Mouse (Mus musculus): ENCODE measurements around the gene Strn. TPM values are rescaled to one million over a fixed set of nuclear protein-coding genes. Genes with fewer than 3 reads are reported as not detected.
A peak's percentile ranks its signal among the peaks of the same experiment; 100 is the strongest.

Gene Strn
- polyA plus RNA-seq, 1 experiment from 2014 or later: 6.3 TPM

- no peak overlapping the region for H3K4me3 ChIP-seq (ENCODE audit: low read depth, low read length)
- H3K27me3 ChIP-seq (ENCODE audit: control insufficient read depth, insufficient read depth, low read depth, low read length): no peaks in the 10 kb centered on the region
- H3K36me3 ChIP-seq (ENCODE audit: control insufficient read depth, insufficient read depth, low read length): no peaks in the 10 kb centered on the region
- H3K4me1 ChIP-seq (ENCODE audit: control insufficient read depth, insufficient read depth, low read length): no peaks in the 10 kb centered on the region
- WGBS: 91% methylated on average over 7 of the region's 7 CpGs
- no peak overlapping the region for H3K27ac ChIP-seq (ENCODE audit: low read length)
- no peaks in the 10 kb centered on the region for H3K9me3 ChIP-seq (replicated peaks; ENCODE audit: control insufficient read depth, low read length, poor library complexity, severe bottlenecking)
- ATAC-seq: no peak
- H3K9ac ChIP-seq (ENCODE audit: low read depth, low read length): no peak overlapping the region
- no peak overlapping the region for H3K4me2 ChIP-seq (ENCODE audit: low read length)
Observed at GRCm38 (mm10) chr17:78619981-78620380, 117.0 kb downstream of the Strn start.

- Histone ChIP-seq H3K36me3 (ENCODE audit: control insufficient read depth, insufficient read depth, low read length) (no peaks in the 10 kb centered on the region), H3K4me1 (ENCODE audit: control insufficient read depth, insufficient read depth, low read length) (no peaks in the 10 kb centered on the region), H3K4me2 (ENCODE audit: low read length) (no peak overlapping the region), H3K9me3 (replicated peaks; ENCODE audit: control insufficient read depth, low read length, poor library complexity, severe bottlenecking) (no peaks in the 10 kb centered on the region), H3K4me3 (ENCODE audit: low read depth, low read length) (no peak overlapping the region), H3K27ac (ENCODE audit: low read length) (no peak overlapping the region), H3K27me3 (ENCODE audit: control insufficient read depth, insufficient read depth, low read depth, low read length) (no peaks in the 10 kb centered on the region), H3K9ac (ENCODE audit: low read depth, low read length) (no peak overlapping the region)
- ATAC-seq: no peak
- 90% methylated on average over 5 of the region's 5 CpGs for WGBS
Observed at GRCm38 (mm10) chr17:78618164-78618693, 118.8 kb downstream of the Strn start.

DNA sequence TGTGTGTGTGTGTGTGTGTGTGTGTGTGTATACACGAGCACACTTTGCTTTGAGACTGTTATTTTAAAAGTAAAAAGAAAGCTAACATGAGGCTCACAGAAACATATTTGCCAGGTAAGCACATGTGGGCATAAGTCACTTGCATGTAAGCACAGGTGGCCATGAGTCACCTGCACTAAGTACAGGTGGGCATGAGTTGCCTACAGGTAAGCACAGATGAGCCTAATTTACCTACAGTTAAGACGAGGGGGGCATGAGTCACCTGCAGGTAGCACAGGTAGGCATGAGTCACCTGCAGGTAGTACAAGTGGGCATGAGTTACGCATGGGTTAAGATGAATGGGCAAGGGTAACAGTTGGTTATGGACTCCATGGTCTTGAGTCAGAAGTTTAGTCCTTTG lies 121.9 kb downstream of the Strn start:
- WGBS: 84% methylated on average over 3 of the region's 3 CpGs
- Histone ChIP-seq H3K4me2 (ENCODE audit: low read length) (no peak overlapping the region), H3K27ac (ENCODE audit: low read length) (no peak overlapping the region), H3K4me3 (ENCODE audit: low read depth, low read length) (no peak overlapping the region), H3K4me1 (ENCODE audit: control insufficient read depth, insufficient read depth, low read length) (no peaks in the 10 kb centered on the region), H3K9me3 (replicated peaks; ENCODE audit: control insufficient read depth, low read length, poor library complexity, severe bottlenecking) (no peaks in the 10 kb centered on the region), H3K9ac (ENCODE audit: low read depth, low read length) (no peak overlapping the region), H3K27me3 (ENCODE audit: control insufficient read depth, insufficient read depth, low read depth, low read length) (no peaks in the 10 kb centered on the region), H3K36me3 (ENCODE audit: control insufficient read depth, insufficient read depth, low read length) (no peaks in the 10 kb centered on the region)
- no peak for ATAC-seq

- no peak overlapping the region for H3K4me3 ChIP-seq (ENCODE audit: low read depth, low read length)
- no peaks in the 10 kb centered on the region for H3K4me1 ChIP-seq (ENCODE audit: control insufficient read depth, insufficient read depth, low read length)
- no peak overlapping the region for H3K4me2 ChIP-seq (ENCODE audit: low read length)
- ATAC-seq: no peak
- H3K9me3 ChIP-seq (replicated peaks; ENCODE audit: control insufficient read depth, low read length, poor library complexity, severe bottlenecking): no peaks in the 10 kb centered on the region
- no peaks in the 10 kb centered on the region for H3K36me3 ChIP-seq (ENCODE audit: control insufficient read depth, insufficient read depth, low read length)
- H3K9ac ChIP-seq (ENCODE audit: low read depth, low read length): no peak overlapping the region
- H3K27me3 ChIP-seq (ENCODE audit: control insufficient read depth, insufficient read depth, low read depth, low read length): no peaks in the 10 kb centered on the region
- no peak overlapping the region for H3K27ac ChIP-seq (ENCODE audit: low read length)
- WGBS: 89% methylated on average over 2 of the region's 2 CpGs
Observed at GRCm38 (mm10) chr17:78614481-78614880, 122.5 kb downstream of the Strn start.

DNA sequence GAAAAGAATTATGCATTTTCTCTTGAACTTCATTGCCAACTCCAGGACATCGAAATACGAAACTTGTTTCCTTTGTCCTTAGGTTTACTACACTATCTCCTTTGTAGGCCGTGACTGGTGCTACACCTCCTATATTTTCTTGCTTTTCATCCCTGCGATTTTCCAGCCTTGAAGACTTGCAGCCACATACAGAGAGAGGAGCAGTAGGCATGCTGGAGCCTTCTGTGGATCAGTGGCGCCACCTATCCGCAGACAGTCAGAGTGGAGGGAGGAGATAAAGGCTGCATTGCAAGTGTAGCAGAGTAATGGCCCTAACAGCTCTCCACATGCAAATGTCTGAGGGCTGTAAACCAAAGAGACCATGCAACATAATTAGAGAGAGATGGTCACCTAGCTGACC lies 125.9 kb downstream of the Strn start:
- 74% methylated on average over 6 of the region's 6 CpGs for WGBS
- H3K27me3 ChIP-seq (ENCODE audit: control insufficient read depth, insufficient read depth, low read depth, low read length): no peaks in the 10 kb centered on the region
- no peak overlapping the region for H3K27ac ChIP-seq (ENCODE audit: low read length)
- no peaks in the 10 kb centered on the region for H3K36me3 ChIP-seq (ENCODE audit: control insufficient read depth, insufficient read depth, low read length)
- no peaks in the 10 kb centered on the region for H3K4me1 ChIP-seq (ENCODE audit: control insufficient read depth, insufficient read depth, low read length)
- no peak overlapping the region for H3K9ac ChIP-seq (ENCODE audit: low read depth, low read length)
- H3K4me3 ChIP-seq (ENCODE audit: low read depth, low read length): no peak overlapping the region
- 0 out of 2 replicates have a peak, but pooled peaks have one; percentile 42 for ATAC-seq
- H3K4me2 ChIP-seq (ENCODE audit: low read length): no peak overlapping the region
- no peaks in the 10 kb centered on the region for H3K9me3 ChIP-seq (replicated peaks; ENCODE audit: control insufficient read depth, low read length, poor library complexity, severe bottlenecking)

GRCm38 (mm10) chr17:78609191-78609855 lies 127.7 kb downstream of the Strn start:
- Histone ChIP-seq H3K27ac (ENCODE audit: low read length) (no peak overlapping the region), H3K36me3 (ENCODE audit: control insufficient read depth, insufficient read depth, low read length) (no peaks in the 10 kb centered on the region), H3K4me1 (ENCODE audit: control insufficient read depth, insufficient read depth, low read length) (no peaks in the 10 kb centered on the region), H3K4me2 (ENCODE audit: low read length) (no peak overlapping the region), H3K27me3 (ENCODE audit: control insufficient read depth, insufficient read depth, low read depth, low read length) (no peaks in the 10 kb centered on the region), H3K9ac (ENCODE audit: low read depth, low read length) (no peak overlapping the region), H3K9me3 (replicated peaks; ENCODE audit: control insufficient read depth, low read length, poor library complexity, severe bottlenecking) (no peaks in the 10 kb centered on the region), H3K4me3 (ENCODE audit: low read depth, low read length) (no peak overlapping the region)
- 89% methylated on average over 13 of the region's 13 CpGs for WGBS
- no peak for ATAC-seq

DNA sequence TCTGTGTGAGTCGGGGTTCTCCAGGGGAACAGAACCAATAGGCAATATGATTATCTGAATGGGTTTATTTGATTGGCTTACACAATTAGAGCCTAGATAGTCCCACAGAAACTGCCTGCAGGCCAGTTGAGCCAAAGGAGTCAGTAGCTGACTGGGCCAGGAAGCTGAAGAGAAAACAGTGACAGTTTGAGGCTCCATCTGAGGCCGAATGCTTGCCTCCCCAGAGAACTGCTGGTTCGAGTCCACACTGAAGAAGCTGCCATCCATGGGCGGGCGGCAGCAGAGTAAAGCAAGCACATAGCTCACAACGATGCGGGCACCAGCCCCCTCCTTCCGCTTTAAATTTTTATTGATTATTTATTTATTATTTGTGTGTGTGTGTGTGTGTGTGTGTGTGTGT lies 128.3 kb downstream of the Strn start:
- H3K4me1 ChIP-seq (ENCODE audit: control insufficient read depth, insufficient read depth, low read length): no peaks in the 10 kb centered on the region
- H3K4me3 ChIP-seq (ENCODE audit: low read depth, low read length): no peak overlapping the region
- no peaks in the 10 kb centered on the region for H3K36me3 ChIP-seq (ENCODE audit: control insufficient read depth, insufficient read depth, low read length)
- H3K9ac ChIP-seq (ENCODE audit: low read depth, low read length): no peak overlapping the region
- H3K9me3 ChIP-seq (replicated peaks; ENCODE audit: control insufficient read depth, low read length, poor library complexity, severe bottlenecking): no peaks in the 10 kb centered on the region
- H3K27ac ChIP-seq (ENCODE audit: low read length): no peak overlapping the region
- no peak for ATAC-seq
- no peaks in the 10 kb centered on the region for H3K27me3 ChIP-seq (ENCODE audit: control insufficient read depth, insufficient read depth, low read depth, low read length)
- WGBS: 89% methylated on average over 8 of the region's 8 CpGs
- H3K4me2 ChIP-seq (ENCODE audit: low read length): no peak overlapping the region

- Histone ChIP-seq H3K4me2 (ENCODE audit: low read length) (no peak overlapping the region), H3K4me3 (ENCODE audit: low read depth, low read length) (no peak overlapping the region), H3K36me3 (ENCODE audit: control insufficient read depth, insufficient read depth, low read length) (no peaks in the 10 kb centered on the region), H3K9me3 (replicated peaks; ENCODE audit: control insufficient read depth, low read length, poor library complexity, severe bottlenecking) (no peaks in the 10 kb centered on the region), H3K27ac (ENCODE audit: low read length) (no peak overlapping the region), H3K27me3 (ENCODE audit: control insufficient read depth, insufficient read depth, low read depth, low read length) (no peaks in the 10 kb centered on the region), H3K4me1 (ENCODE audit: control insufficient read depth, insufficient read depth, low read length) (no peaks in the 10 kb centered on the region), H3K9ac (ENCODE audit: low read depth, low read length) (no peak overlapping the region)
- no peak for ATAC-seq
- 84% methylated on average over 16 of the region's 16 CpGs for WGBS
Observed at GRCm38 (mm10) chr17:78608135-78608670, 128.8 kb downstream of the Strn start.

- Histone ChIP-seq H3K9ac (ENCODE audit: low read depth, low read length) (no peak overlapping the region), H3K27ac (ENCODE audit: low read length) (no peak overlapping the region), H3K36me3 (ENCODE audit: control insufficient read depth, insufficient read depth, low read length) (no peaks in the 10 kb centered on the region), H3K4me3 (ENCODE audit: low read depth, low read length) (no peak overlapping the region), H3K4me2 (ENCODE audit: low read length) (no peak overlapping the region), H3K9me3 (replicated peaks; ENCODE audit: control insufficient read depth, low read length, poor library complexity, severe bottlenecking) (no peaks in the 10 kb centered on the region), H3K4me1 (ENCODE audit: control insufficient read depth, insufficient read depth, low read length) (no peaks in the 10 kb centered on the region), H3K27me3 (ENCODE audit: control insufficient read depth, insufficient read depth, low read depth, low read length) (no peaks in the 10 kb centered on the region)
- ATAC-seq: no peak
- 75% methylated on average over 6 of the region's 6 CpGs for WGBS
Observed at GRCm38 (mm10) chr17:78604431-78604830, 132.6 kb downstream of the Strn start.
